Mouse (Mus musculus) hematopoietic stem cell, adult 5-6 weeks (primary cell): ENCODE results near the gene Dtnb. TPM values are rescaled to one million over a fixed set of nuclear protein-coding genes. Genes with fewer than 3 reads are reported as not detected.
"Not testable (repeated sequence)": the region's sequence is repeated elsewhere in the genome, so short reads cannot be mapped to it uniquely, and the experiment has no call there.

Experiments used
- ATAC-seq, 2 experiments: fragments of 125-278 bp in 1 of 2; replicated peaks in 1 of 2; 2 replicates each; pipeline ENCODE4 v1.8.0; 2016 to 2017; ENCODE audit warnings: inconsistent platforms in 2 of 2, mild to moderate bottlenecking in 2 of 2, moderate number of reproducible peaks in 2 of 2, low read depth in 1 of 2, moderate TSS enrichment in 1 of 2; ENCODE audit not compliant: low FRiP score in 2 of 2, poor library complexity in 2 of 2, severe bottlenecking in 2 of 2, insufficient read depth in 1 of 2, low TSS enrichment in 1 of 2
- total RNA-seq: library from RNA; stranded (forward); fragments of 172-1452, 232-1000 nt; gene quantifications from 2 replicates; pipeline ENCODE4 v1.2.3, GENCODE M21; 2017

The Dtnb gene
- total RNA-seq = 26.0 and 30.7 TPM in 2 replicates

GRCm38 (mm10) chr12:3571787-3572580, at the start of gene Dtnb:
Gene Dtnb, plus strand, starts transcription at chr12:3572381.
- ATAC-seq = peak; percentile 57 to 81

- peak in 1 of 2 experiments; percentile 36; a peak in 1 of 4 replicates for ATAC-seq
Measured at GRCm38 (mm10) chr12:3525536-3525935, 46.6 kb upstream of the Dtnb start.

- ATAC-seq = not testable (repeated sequence)
Measured at GRCm38 (mm10) chr12:3535446-3535845, 36.7 kb upstream of the Dtnb start.

GRCm38 (mm10) chr12:3537616-3538015, 34.6 kb upstream of the Dtnb start:
- no peak for ATAC-seq

- ATAC-seq = no peak
Measured at GRCm38 (mm10) chr12:3538036-3538435, 34.1 kb upstream of the Dtnb start.

GRCm38 (mm10) chr12:3539605-3540004, 32.6 kb upstream of the Dtnb start:
- no peak for ATAC-seq

GRCm38 (mm10) chr12:3540871-3541270, 31.3 kb upstream of the Dtnb start:
- ATAC-seq = no peak

GRCm38 (mm10) chr12:3545451-3545850, 26.7 kb upstream of the Dtnb start:
- peak in 1 of 2 experiments; percentile 25; a peak in 1 of 4 replicates for ATAC-seq

- no peak for ATAC-seq
Measured at GRCm38 (mm10) chr12:3546121-3546658, 26.0 kb upstream of the Dtnb start.

GRCm38 (mm10) chr12:3546781-3547180, 25.4 kb upstream of the Dtnb start:
- no peak for ATAC-seq

- ATAC-seq = no peak
Measured at GRCm38 (mm10) chr12:3547506-3547905, 24.7 kb upstream of the Dtnb start.

- ATAC-seq = no peak
Measured at GRCm38 (mm10) chr12:3547911-3548310, 24.3 kb upstream of the Dtnb start.

GRCm38 (mm10) chr12:3548582-3549211, 23.5 kb upstream of the Dtnb start:
- peak; percentile 44 to 66; a peak in 3 of 4 replicates for ATAC-seq

GRCm38 (mm10) chr12:3550280-3550679, 21.9 kb upstream of the Dtnb start:
- no peak for ATAC-seq

GRCm38 (mm10) chr12:3557414-3558319, 14.5 kb upstream of the Dtnb start:
- ATAC-seq = no peak

- peak; percentile 99 to 100 for ATAC-seq
Measured at GRCm38 (mm10) chr12:3560596-3560995, 11.6 kb upstream of the Dtnb start.

- no peak for ATAC-seq
Measured at GRCm38 (mm10) chr12:3561032-3561431, 11.1 kb upstream of the Dtnb start.
